Mouse (Mus musculus): ENCODE data around the gene Prss53. TPM values are rescaled to one million over a fixed set of nuclear protein-coding genes. Genes with fewer than 3 reads are reported as not detected.

Gene Prss53
- 1 to 10 TPM; 2.8 to 3.3 TPM for total RNA-seq (2021)
- long read RNA-seq, partial matches to known transcripts, result 0 of 1 reads
- long read RNA-seq, other reads (novel, unspliced or antisense), result 1 of 1 reads

DNA sequence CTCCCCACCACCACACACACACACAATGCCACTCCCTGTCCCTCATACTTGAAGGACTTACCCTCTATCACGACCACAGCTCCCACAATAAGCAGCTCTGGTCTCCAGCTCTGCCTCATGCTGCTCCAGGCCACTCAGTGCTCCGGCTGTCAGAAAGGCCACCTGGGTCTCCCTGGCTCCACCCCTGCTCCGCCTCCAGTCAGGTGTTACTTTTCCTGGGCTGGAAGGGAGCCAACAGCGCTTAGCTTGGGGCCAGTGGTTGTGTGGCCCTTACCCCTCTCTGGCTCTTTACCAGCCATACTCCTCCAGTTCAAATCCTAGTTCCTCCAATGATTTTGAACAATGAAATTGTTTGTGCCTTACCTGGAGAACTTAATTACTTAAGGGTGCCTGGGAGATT, at the start of gene Prss53:
Gene Prss53 (minus strand): TSS at position 173 of the 400 bp plus-strand sequence.
- DNase-seq (ENCODE audit: low spot score in 2 of 2), result no peak

DNA sequence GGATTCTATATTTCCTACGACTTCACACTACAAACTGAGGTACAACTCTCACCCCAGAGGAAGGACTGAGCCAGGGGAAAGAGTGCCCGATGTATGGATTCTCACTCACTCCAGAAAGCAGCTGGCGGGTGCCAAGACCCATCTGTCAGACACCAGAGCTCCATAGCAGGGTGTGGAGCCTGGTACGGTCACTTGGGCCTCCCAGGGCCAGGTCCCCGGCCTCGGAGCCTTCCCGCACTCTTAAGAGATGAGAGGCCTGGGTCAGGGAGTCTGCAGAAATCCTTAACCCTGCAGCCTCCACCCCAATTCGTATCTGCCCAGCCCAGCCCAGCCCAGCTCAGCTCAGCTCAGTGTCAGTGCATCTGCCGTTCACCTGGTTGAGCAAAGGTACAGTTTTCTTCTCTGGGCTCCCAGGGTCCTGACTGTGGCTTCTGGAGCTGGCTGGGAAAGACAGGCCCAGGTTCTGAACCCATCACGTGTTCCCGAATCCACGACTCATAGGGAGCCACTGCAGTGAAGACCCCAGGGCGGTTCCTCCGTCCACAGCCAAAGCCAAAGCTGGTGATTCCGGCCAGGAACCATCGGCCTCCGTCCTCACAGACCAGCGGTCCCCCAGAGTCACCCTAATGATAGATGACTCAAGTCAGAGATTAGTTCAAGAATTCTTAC, 45.6 kb upstream of the Prss53 start:
- no peak for DNase-seq (ENCODE audit: low spot score in 2 of 2)

DNA sequence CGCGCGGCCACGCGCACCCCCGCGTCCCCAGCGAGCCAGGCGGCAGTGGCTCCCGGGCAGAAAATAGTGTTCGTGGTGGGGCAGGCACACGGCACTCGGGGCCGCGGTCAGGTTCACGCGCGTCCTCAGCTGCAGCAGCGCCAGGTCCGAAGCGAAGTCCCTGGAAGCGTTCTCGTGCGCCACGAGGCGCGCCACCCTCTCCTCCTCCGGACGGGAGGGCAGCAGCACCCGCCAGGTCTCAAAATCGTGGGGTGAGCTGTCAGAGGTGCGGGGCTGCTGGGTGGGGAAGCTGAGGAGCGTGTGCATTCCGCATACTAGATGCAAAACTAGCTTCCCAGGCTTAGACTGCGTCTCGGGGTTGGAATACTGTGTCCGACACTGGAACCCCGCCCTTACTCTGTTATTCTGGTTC, 45.0 kb upstream of the Prss53 start:
- DNase-seq (ENCODE audit: low spot score in 2 of 2), result no peak

DNA sequence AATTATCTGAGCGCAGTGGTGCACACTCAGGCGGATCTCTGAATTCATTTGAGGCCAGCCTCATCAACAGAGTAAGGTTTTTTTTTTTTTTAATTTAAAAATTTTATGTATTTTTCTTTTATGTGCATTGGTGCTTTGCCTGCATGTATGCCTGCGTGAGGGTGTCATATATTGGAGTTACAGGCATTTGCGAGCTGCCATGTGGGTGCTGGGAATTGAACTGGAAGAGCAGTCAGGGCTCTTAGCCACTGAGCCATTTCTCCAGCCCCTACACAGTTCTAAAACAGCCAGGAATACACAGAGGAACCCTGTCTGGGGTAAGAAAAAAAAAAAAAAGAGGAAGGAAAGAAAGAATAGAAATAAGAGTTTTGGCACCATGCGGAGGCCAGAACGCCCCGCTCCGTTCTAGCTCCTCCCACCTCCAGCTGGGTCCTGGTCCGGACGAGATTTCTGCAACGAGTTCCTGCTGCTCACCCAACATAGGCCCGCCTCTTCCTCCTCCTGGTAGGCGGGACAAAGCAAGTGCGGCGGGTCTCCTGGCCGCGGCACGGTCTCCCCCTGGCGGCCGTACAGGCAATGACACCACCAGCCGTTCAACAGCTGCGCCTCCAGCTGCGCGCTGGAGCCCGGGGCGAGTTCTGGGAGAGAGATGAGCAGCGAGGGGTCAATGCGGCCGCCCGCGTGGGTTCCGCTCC, 44.4 kb upstream of the Prss53 start:
- peak; percentile 93 to 96 for DNase-seq (ENCODE audit: low spot score in 2 of 2)

DNA sequence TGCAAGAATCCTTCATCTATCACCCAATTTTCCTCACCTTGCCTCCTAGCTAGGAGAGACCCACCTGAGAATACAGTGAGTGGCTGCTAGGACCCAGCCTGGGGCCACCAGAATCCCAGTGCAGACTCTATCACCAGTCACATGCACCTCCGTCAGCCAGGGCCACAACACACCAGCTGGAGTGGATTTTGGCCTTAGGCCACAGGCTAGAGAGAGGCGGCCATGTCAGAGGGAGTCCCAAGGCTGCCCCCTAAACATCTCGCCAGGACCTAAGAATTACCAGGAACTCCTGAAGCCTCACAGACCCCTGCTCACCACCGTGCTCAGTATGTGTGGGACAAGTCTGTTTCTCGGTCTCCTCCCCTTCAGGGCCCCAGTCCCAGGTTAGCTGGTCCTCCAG, 43.3 kb upstream of the Prss53 start:
- DNase-seq (ENCODE audit: low spot score in 2 of 2), result no peak

DNA sequence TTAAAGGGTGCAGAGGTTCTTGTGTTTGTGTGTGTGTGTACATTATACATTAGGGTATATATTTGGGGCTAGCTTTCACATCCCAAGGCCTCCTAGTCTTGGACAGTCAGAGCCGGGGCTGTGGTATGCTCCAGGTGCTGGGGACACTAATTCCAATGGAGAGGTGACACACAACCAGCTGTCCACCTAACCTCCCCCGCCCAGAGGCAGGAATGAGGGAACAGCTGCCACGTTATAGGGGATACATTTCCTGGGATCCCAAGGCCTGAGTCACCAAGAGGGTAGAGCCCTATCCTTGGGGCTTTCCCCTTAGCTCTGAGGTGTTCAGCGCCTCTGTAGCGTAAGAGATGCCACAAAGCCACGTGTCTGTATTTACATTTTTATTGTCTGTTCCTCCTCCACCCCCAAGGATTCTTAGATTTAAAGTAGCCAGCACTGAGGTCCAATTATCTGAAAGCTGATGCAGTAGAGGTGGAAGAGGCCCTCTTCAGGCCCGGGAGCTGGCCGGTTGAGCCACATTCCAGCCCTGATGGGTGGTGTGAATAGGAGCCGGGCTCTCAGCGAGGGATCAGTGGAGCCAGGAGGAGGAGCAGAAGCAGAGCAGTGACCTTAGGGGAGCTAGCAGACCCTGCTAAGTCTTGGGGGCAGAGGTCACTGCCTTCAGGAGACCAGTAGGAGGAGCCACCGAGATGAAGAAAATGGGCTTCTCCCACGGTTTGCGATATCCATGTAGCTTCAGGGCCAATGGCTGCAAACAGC, 41.7 kb upstream of the Prss53 start:
- DNase-seq (ENCODE audit: low spot score in 2 of 2), result no peak

DNA sequence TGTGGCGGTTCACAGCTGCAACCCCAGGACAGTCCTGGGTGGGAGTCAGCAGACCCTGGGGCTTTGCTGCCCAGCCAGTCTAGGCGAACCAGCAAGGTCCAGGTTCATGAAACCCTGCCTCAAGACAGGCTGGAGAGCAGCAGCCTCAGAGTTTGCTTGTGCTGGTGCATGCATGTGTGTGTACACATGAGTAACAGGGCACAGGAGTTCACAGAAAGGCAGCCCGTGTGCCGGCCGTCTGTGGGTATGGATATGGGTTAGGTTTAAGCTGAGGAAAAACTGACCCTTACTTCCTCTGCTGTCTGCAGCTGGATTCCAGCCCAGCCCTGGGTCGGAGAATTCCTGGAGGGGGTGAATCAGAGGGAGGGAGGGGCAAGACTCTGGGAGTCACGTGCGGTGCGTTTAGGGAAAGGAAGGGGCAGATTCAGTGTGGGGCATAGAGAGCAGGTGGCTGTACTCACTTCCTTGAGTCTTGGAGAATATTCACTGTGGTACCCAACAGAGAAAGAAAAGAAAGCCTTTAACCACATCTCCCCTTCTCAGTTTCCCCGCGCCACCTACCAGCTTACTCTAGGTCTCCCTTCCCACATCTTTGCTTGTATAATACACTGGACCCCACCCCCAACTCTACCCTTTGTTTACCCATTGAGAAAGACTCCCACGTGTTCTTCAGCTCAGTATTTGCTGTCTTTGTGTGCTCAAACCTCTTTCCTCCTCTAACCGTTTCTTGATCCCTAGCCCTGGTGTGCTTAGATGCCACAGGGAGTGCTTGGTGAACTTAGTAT, 40.8 kb upstream of the Prss53 start:
- no peak for DNase-seq (ENCODE audit: low spot score in 2 of 2)

DNA sequence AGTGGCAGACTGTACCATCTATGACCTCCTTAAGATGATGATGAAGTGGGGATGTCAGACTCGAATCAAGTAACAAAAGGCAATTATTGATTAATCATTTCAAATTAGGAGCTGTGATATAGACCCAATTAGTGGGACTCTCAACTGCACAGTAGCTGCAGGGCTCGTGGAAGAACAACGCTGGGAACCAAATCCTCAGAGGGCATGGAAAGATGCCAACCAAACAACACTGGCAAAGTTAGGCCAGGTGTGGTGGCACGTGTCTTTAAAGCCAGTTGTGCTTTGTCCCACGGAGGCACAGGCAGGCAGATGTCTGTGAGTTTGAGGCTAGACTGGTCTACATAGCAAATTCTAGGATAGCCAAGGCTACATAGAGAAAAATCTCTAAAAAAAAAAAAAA, 39.9 kb upstream of the Prss53 start:
- no peak for DNase-seq (ENCODE audit: low spot score in 2 of 2)

DNA sequence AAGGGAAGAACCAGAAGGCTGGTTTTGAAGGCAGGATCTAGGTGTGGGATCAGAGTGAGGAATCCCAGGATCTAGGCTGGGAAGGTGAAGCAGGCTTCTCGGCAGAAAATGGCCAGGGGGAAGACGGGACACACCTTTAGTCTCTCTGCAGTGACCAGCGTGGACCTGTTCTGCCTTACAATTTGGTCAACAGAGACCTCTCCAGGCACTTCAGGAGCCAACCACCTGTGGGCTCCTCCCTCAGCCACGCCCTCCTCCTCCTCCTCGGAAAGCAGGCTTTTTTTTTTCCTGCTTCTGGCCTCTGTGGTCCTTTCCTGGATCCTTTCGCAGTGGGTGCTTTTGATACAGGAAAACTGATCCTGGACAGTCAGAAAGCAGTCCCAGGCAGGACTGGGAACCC, 39.2 kb upstream of the Prss53 start, which contains the start of gene Prss8:
Gene Prss8 (minus strand): TSS at position 182 of the 400 bp plus-strand sequence.
- DNase-seq (ENCODE audit: low spot score in 2 of 2), result no peak

DNA sequence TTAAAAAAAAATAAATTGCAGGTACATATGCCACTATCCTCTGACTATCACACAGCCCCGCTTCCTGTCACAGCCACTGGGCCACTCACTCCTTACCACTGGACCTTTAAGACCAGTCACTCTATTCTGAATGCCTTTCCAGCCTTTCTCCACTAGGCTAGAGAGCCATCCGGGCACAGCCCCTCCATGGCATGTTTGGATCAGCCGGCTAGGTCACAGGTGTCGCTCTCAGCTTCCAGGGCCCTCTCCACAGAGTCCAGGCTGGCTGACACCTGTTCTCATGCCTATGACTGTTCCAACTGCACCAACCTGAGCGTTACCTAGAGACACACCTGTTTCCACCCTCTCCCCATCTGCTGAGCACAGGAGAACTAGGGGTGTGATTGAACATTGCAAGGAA, 37.8 kb upstream of the Prss53 start:
- no peak for DNase-seq (ENCODE audit: low spot score in 2 of 2)

DNA sequence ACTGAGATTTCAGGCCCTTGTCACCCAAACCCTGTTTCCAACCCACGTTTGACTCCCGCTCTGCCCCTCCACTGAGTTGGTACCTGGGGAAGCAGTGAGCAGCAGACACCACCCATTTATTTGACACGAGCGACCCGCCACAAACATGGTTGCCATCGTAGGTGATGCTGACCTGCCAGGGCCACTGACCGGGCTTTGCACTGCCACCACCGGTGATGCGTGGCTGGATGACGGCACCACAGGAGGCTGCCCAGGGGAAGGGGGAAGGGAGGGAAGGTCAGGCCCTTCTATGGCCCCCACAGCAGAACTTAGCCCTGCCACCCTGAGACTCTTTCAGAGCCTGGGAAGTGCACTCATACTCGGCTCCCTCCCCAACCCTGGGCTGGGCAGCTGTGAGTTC, 37.0 kb upstream of the Prss53 start:
- no peak for DNase-seq (ENCODE audit: low spot score in 2 of 2)

DNA sequence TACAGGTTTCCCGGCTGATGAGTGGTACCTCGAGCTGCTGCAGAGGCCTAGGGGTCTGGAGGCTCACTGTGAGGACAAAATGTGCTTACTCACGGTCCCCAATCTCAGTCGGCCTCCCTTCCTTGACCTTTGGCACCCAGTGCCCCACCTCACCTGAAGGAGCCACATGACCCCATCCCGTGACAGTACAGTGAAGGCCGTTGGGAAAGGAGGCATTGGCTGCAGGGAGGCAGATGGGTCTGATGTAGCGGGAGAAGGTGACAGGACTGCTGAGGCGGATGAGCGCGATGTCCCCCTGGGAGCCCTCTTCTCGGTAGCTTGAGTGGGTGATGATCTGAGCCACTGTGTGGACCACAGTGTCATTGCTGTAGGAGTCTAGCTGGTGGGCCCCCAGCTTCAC, 36.1 kb upstream of the Prss53 start:
- DNase-seq (ENCODE audit: low spot score in 2 of 2), result no peak

DNA sequence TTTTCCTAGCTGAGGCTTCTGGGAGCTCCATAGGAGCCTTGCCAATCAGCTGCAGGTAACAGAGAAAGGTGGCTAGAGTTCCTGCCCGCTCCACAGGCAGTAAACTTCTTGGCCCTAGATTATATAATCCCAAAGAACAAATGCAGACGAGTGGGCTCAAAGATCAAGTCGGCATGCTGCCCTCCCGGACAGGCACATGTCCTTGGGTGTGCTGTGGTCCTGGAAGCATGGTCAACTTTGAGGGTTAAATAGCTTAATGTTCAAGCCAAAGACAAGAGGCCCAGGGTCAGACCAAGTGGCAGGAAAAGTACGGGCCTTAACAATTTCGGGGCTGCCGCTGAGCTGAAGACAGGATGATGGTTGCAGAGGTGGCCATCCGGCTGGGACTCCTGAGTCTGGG, 35.3 kb upstream of the Prss53 start:
- no peak for DNase-seq (ENCODE audit: low spot score in 2 of 2)

DNA sequence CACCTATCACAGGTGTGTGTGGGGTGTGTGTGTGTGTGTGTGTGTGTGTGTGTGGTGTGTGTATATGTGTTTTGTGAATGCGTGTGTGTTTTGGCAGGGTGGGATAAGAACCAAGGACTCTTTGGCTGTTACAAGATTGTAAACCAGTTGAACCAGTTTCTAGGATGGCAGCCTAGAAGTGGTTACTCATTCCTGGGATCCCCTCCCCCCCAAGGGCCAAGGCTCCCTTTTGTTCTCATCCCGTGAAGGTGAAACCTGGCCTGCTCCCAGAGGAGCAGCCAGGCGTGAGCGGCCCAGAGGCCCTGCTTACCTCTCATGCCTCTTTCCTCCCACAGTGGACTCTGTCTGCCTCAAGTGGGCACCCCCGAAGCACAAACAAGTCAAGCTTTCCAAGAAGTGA, 34.5 kb upstream of the Prss53 start:
- no peak for DNase-seq (ENCODE audit: low spot score in 2 of 2)

DNA sequence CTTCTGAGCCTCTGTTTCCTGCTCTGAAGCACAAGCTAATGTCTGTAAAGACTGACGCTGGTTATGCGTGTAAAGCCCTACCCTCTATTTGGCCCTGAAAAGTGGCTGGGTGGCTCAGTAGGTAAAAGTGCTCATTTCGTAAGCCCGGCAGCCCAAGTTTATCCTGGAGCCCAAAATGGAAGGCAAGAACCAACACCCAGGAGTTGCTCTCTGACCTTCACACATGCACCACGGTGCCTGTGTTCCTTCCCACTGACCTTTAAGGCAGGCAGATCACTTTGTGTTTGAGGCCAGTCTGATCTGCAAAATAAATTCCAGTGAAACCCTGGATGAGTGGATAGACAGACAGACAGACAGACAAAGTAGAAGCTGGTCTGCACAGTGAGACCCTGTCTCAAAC, 32.9 kb upstream of the Prss53 start:
- DNase-seq (ENCODE audit: low spot score in 2 of 2), result no peak

DNA sequence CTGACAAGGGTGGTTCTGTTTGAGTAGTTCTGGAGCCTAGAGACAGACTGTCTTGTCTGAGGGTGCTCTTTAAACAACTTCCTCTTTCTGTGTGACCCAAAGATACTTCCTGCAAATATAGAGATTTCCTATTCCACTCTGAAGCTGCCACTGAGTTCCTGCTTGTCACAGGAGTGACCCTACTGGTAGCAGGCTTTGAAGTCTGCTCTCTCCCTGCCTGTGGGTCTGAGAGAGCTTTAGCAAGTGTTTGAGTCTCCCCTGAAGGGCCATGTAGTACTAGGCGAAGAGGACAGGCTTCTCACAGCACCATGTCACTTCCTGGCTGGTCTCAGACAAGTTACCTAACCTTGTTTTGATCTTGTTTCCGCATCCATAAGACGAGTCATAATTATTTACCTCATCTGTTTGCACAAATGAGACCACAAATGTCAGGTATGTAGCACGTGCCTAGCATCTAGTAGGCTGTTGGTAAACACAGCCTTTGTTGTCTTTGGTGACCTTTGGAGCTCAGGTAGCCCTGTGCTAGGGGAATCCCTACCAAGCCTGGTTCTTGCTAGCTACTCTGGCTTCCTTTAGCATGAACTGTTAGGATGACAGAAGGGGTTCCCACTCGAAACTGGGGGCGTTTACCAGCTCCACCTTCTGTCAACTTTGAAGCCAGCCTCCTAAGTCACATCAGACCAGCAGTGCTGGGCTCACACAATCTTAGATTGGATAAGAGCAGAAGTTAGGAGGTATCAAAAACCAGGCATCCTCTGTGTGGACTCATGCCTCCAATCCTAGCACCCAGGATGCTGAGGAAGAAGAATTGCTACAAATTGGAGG, 31.9 kb upstream of the Prss53 start:
- DNase-seq (ENCODE audit: low spot score in 2 of 2), result peak; percentile 47 to 72

DNA sequence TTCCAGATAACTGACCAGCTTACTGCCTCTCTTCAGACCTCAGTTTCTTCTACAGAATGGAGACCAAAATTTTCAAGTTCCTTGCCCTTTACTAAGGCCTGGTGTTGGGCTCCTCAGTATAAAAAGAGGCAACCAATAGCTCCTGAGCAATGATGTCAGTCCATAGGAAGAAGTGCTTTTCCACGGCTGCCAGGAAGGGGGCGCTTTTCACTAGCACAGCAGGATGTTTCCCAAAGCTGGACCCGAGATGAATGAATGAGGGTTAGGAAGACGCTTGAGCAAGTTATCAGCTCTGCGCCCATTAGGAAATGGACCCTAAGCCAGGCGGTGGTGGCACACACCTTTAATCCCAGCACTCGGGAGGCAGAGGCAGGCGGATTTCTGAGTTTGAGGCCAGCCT, 30.7 kb upstream of the Prss53 start:
- DNase-seq (ENCODE audit: low spot score in 2 of 2), result no peak

DNA sequence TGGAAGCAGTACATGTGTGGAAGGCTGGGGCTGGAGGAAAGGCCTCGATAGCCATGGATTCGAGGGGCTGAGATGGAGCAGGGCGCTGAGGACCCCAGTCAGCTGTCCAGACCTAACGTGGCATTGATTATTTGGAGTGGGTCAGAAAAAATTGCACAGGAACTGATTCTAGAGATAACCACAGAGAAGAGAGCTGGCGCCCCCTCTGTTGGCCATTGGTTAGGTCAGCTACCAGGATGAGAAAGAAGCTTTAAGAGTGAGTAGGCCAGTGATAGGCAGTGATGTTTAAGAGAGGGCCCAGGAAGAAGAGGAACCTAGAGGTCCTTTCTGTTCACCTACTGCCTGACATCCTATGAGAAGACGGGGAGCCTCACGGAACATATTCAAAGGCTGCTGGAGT, 28.5 kb upstream of the Prss53 start:
- DNase-seq (ENCODE audit: low spot score in 2 of 2), result no peak

DNA sequence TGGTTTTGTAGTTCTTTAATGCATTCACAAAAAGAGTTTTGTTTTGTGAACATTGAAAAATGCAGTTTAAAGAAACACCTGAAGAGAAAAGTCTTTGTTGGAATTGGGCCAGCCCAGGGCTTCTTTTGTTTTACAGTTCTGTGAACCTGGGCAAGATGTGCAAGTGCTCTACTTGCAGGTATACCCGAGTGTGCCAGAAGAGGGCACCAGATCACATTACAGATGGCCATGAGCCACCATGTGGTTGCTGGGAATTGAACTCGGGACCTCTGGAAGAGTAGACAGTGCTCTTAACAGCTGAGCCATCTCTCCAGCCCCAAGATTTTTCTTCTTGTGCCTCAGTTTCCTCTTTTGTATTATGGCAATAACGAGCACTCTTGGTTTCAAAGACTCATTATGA, 27.4 kb upstream of the Prss53 start:
- no peak for DNase-seq (ENCODE audit: low spot score in 2 of 2)

DNA sequence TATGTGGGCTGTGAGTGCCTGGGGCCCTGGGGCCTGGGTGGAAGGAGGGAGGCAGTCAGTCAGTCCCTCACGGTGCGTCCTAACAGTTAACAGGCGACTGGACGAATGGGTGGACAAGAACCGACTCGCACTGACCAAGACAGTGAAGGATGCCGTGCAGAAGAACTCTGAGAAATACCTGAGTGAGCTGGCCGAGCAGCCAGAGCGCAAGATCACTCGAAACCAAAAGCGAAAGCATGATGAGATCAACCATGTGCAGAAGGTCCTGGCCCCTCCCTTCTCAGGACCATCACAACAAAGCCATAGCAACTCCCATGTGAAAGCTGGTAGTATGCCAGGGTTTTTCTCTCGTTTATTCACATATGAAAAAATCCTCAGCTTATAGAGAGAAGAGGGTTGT, 24.5 kb upstream of the Prss53 start:
- no peak for DNase-seq (ENCODE audit: low spot score in 2 of 2)

DNA sequence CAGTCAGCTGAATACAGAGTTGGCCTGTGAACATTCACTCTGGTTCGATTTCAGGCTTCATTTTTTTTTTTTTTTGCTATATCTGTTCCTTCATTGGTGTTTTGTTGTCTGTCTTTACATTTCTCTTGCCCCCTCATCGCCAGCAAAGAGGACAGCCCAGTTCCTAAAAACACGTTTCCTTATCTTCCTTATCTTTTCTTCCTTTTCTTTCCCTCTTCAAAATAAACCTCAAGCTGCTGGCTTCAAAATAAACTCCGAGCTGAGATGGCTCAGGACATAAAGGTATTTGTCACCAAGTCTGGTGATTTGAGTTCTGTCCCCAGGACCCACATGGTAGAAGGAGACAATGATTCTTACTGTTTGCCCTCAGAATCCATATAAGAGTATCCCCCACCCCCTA, 22.2 kb upstream of the Prss53 start:
- no peak for DNase-seq (ENCODE audit: low spot score in 2 of 2)
